Mouse (Mus musculus): ENCODE measurements at regions not wholly inside any gene's neighbourhood (a gene's known extent, or its start where the extent isn't known, plus 50 kb on each side); places are given as distances from the start of the nearest gene placed in this dataset.

DNA sequence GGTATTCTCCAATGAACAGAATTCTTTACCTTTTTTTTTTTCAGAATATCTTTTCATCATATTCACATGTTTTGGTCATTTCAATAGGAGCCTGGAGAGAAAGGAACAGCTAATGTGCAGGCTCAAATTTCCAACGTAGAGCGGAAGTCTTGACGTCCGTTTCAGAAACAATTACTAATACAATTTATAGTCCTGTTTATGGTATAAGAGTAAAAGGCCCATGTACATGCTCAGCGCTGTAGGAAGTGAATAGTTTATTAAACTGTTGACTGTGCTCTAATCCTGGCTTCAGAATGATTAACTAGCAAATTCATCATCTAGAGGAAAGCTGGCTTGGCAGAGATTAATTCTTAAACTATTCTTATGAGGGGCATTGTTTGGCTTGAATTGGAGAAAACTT is 142.1 kb downstream of the Pik3r1 start:
- no peak for ATAC-seq (ENCODE audit: low FRiP score, low read depth)
- Histone ChIP-seq H3K4me1 (replicated peaks) (no peaks in the 10 kb centered on the region), H3K9me3 (no peaks in the 10 kb centered on the region), H3K27ac (replicated peaks) (no peak overlapping the region), H3K4me2 (no peak overlapping the region), H3K4me3 (no peak overlapping the region), H3K9ac (no peak overlapping the region), H3K27me3 (no peaks in the 10 kb centered on the region), H3K36me3 (no peaks in the 10 kb centered on the region)
- WGBS = 80% methylated on average over 5 of the region's 5 CpGs

DNA sequence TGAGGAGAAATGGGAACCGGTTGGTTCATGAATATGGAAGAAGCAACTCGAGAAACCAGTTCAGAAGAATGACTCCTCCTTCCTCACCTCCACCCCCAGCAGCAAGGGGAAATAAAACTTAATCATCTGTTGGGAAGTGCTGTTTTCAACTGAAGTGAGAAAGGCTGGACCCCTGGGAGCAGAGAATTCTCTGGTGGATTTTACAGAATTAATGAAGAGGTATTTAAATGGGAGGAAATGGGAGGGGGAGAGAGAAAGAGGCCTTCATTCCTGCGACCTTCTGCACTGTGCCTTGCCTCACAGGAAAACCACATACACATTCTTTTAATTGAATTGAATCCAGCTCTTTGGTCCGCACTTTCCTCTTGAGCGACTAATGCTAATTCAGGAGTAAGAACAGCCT is 143.8 kb downstream of the Pik3r1 start:
- 0 out of 2 replicates have a peak, but pooled peaks have one; percentile 27 for ATAC-seq (ENCODE audit: low FRiP score, low read depth)
- Histone ChIP-seq H3K27me3 (no peaks in the 10 kb centered on the region), H3K4me2 (no peak overlapping the region), H3K36me3 (no peaks in the 10 kb centered on the region), H3K4me3 (no peak overlapping the region), H3K9ac (no peak overlapping the region), H3K9me3 (no peaks in the 10 kb centered on the region), H3K4me1 (replicated peaks) (no peaks in the 10 kb centered on the region), H3K27ac (replicated peaks) (no peak overlapping the region)
- 29% methylated on average over 5 of the region's 5 CpGs for WGBS

DNA sequence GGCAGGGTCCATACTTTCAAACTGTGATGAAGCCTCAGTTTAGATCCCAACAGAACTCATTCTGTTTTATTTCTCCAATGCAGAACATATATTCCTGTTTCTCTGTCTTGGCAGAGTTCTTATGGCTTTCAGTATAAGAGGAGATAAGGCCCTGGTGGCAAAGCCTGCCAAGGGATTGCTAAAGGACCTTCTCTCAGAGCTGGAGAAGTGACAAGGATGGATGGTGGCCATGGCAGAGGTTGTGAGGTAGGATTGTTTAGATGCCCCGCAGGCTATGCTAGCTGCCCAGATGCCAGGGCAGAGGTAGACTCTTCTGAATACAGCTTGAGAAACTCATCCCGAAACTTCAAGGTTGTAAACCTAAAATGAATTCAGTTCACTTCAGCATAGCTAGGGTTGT is 145.4 kb downstream of the Pik3r1 start:
- H3K9ac ChIP-seq = no peak overlapping the region
- no peaks in the 10 kb centered on the region for H3K9me3 ChIP-seq
- no peak overlapping the region for H3K4me3 ChIP-seq
- ATAC-seq (ENCODE audit: low FRiP score, low read depth) = no peak
- WGBS = 92% methylated on average over 2 of the region's 2 CpGs
- no peaks in the 10 kb centered on the region for H3K4me1 ChIP-seq (replicated peaks)
- no peak overlapping the region for H3K4me2 ChIP-seq
- H3K27me3 ChIP-seq = no peaks in the 10 kb centered on the region
- no peaks in the 10 kb centered on the region for H3K36me3 ChIP-seq
- H3K27ac ChIP-seq (replicated peaks) = no peak overlapping the region

DNA sequence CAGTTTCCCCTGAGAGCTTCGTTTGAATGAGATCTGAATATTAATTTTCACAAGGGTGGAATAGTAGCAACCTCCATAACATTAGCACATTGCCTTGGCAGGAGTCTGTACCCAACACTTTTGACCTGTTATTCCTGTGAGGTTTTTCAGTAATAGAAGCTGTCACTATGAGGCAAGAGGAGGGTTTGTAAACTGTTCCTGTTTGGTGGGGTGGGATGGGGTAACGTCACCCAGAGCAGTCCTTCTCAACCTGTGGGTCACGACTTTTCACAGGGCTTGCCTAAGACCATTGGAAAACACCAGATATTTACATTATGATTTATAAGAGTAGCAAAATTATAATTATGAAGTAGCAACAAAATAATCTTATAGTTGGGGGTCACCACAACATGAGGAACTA is 147.4 kb downstream of the Pik3r1 start:
- no peak for ATAC-seq (ENCODE audit: low FRiP score, low read depth)
- 80% methylated on average over 3 of the region's 3 CpGs for WGBS

DNA sequence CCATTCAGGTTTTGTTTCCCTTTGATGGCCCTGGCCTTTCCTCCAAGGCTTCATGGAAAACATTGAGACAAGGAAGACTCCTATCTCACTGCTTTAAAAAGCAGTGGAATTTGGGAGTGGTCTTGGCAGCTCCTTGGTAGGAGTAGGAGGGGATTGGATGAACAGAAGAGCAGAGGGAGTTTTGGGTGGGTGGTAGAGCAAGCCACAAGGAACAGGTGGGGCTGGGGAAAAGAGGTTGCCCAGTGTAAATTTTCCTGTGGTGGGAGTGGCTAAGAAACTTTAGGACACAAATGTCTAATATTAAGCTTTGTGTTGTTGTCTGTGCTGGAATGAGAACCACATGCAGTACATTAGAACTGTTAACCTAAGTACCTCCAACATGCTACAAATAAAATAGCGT is 148.9 kb downstream of the Pik3r1 start:
- no peaks in the 10 kb centered on the region for H3K36me3 ChIP-seq
- H3K4me1 ChIP-seq (replicated peaks) = no peaks in the 10 kb centered on the region
- H3K27me3 ChIP-seq = no peaks in the 10 kb centered on the region
- H3K4me3 ChIP-seq = no peak overlapping the region
- no peak for ATAC-seq (ENCODE audit: low FRiP score, low read depth)
- no peak overlapping the region for H3K4me2 ChIP-seq
- no peak overlapping the region for H3K9ac ChIP-seq
- 94% methylated on average over 1 of the region's 1 CpGs for WGBS
- no peak overlapping the region for H3K27ac ChIP-seq (replicated peaks)
- no peaks in the 10 kb centered on the region for H3K9me3 ChIP-seq

More for the DNA sequence above, 147.4 kb downstream of the Pik3r1 start:
- no peak overlapping the region for H3K4me3 ChIP-seq
- H3K9me3 ChIP-seq = no peaks in the 10 kb centered on the region
- no peaks in the 10 kb centered on the region for H3K4me1 ChIP-seq (replicated peaks)
- H3K4me2 ChIP-seq = no peak overlapping the region
- no peak overlapping the region for H3K9ac ChIP-seq
- no peaks in the 10 kb centered on the region for H3K27me3 ChIP-seq
- no peak overlapping the region for H3K27ac ChIP-seq (replicated peaks)
- no peaks in the 10 kb centered on the region for H3K36me3 ChIP-seq

DNA sequence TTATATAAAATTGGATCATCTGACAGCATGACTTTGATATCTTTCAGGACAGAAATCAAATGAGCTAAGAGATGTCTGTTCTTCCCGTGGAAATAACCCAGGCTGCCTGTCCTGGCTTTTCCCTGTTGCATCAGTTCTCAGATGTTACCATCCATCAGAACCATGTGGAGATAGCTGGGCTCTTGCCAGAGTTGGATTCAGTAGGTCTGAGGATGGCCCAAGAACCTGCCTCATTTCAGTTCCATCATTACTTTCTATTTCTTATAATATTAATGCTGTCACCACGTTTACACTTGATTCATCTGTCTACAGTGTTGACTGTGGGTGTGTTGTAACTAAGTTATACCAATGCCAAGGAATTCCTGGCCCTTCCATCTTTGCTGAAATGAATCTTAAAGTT is 155.2 kb downstream of the Pik3r1 start:
- Histone ChIP-seq H3K9ac (no peak overlapping the region), H3K9me3 (no peaks in the 10 kb centered on the region), H3K4me2 (no peak overlapping the region), H3K27ac (replicated peaks) (no peak overlapping the region), H3K36me3 (no peaks in the 10 kb centered on the region), H3K4me3 (no peak overlapping the region), H3K4me1 (replicated peaks) (no peaks in the 10 kb centered on the region), H3K27me3 (no peaks in the 10 kb centered on the region)
- ATAC-seq (ENCODE audit: low FRiP score, low read depth) = no peak
- WGBS = 78% methylated on average over 2 of the region's 2 CpGs

DNA sequence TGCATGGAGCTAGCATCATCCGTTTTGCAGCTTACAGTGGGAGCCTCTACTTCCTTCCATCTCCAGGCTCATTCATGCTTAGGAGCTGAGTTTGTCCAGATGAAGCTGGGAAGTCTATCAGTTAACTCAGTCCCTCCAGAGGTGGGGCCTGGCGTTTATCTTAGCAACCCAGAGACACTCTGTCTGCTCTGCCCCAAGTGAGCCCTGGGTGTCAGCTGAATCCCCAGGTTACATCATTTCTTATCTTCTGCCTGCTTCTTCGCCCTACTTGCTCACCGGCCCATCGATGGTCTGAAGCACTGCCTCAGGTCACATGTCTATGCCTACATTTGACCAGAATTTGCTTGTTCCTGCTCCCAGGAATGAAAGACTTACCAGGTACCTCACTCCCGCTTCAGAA is 156.3 kb downstream of the Pik3r1 start:
- no peak overlapping the region for H3K4me2 ChIP-seq
- ATAC-seq (ENCODE audit: low FRiP score, low read depth) = no peak
- H3K4me3 ChIP-seq = no peak overlapping the region
- 95% methylated on average over 6 of the region's 6 CpGs for WGBS
- no peaks in the 10 kb centered on the region for H3K4me1 ChIP-seq (replicated peaks)
- H3K9ac ChIP-seq = no peak overlapping the region
- no peak overlapping the region for H3K27ac ChIP-seq (replicated peaks)
- H3K9me3 ChIP-seq = no peaks in the 10 kb centered on the region
- H3K36me3 ChIP-seq = no peaks in the 10 kb centered on the region
- no peaks in the 10 kb centered on the region for H3K27me3 ChIP-seq

DNA sequence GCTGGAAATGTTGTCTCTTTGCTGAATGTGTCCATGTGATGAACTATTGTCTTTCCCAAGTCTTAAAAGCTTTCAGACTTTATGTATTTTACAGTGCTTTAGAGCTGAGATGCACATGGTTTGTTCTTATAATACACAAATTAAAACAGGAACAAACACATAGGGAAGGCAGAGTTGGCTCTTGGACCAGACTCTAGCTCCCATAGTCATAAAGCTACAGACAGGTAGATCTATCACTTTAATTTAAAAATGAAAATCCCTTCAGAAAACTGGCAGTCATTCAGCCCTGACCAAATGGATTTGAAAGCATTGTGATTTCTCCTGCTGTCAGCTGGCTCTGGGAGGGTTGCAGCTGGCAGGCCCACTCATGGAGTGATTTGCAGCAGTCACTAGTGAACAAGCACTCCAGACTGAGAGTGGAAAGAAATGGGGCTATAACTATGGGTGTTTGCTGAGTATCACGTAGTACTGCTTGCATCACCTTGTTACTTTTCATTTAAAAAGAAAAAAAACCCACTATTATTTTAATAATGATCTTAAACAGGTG is 161.8 kb downstream of the Pik3r1 start:
- no peaks in the 10 kb centered on the region for H3K36me3 ChIP-seq
- H3K9me3 ChIP-seq = no peaks in the 10 kb centered on the region
- H3K27me3 ChIP-seq = no peaks in the 10 kb centered on the region
- no peak for ATAC-seq (ENCODE audit: low FRiP score, low read depth)
- WGBS = 57% methylated on average over 1 of the region's 1 CpGs
- H3K27ac ChIP-seq (replicated peaks) = no peak overlapping the region
- H3K4me1 ChIP-seq (replicated peaks) = peaks cover 5% of the 10 kb centered on the region; the same call in 1 of the 2 replicates
- no peak overlapping the region for H3K9ac ChIP-seq
- no peak overlapping the region for H3K4me2 ChIP-seq
- no peak overlapping the region for H3K4me3 ChIP-seq

DNA sequence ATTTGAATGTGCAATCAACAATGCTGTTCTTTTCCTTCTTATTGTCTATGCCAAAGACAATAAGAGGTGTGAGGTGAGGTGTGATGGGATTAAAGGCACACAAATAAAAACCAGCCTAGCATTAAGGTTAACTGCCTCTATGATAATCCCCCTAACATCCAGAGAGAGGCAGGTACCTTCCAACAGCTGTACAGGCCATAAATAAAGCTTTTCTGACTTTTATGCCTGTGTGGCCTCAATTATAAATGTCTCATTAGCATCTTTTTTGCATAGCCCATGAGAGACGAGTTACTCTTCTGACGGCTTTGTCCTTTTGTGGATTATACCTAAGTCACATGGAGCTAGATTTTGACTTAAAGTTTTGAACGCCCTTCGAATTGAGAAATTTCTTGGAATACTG is 162.3 kb downstream of the Pik3r1 start:
- Histone ChIP-seq H3K4me1 (replicated peaks) (peaks cover 5% of the 10 kb centered on the region; the same call in 1 of the 2 replicates), H3K4me3 (no peak overlapping the region), H3K4me2 (no peak overlapping the region), H3K27me3 (no peaks in the 10 kb centered on the region), H3K36me3 (no peaks in the 10 kb centered on the region), H3K9me3 (no peaks in the 10 kb centered on the region), H3K9ac (no peak overlapping the region), H3K27ac (replicated peaks) (no peak overlapping the region)
- 72% methylated on average over 4 of the region's 4 CpGs for WGBS
- no peak for ATAC-seq (ENCODE audit: low FRiP score, low read depth)

DNA sequence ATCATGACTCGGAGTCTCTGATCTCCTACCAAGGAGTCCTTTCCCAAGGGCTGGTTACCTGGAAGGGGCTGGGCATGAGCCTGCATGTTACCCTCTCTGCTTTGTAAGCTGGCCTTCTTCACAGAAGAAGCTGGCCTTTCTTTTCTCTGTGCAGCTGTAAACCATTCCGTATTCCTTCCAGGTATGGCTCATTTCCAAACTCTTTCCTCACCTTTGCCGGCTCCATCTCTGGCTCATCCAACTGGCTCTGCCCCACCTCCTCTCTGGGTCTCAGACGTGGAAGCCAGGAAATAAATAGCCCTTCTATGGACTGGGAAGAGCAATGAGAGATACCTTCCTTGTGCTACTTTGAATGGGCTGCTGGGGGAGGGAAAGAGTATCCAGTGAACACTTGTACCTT is 163.0 kb downstream of the Pik3r1 start:
- H3K4me2 ChIP-seq = no peak overlapping the region
- H3K9me3 ChIP-seq = no peaks in the 10 kb centered on the region
- 74% methylated on average over 4 of the region's 4 CpGs for WGBS
- H3K36me3 ChIP-seq = no peaks in the 10 kb centered on the region
- ATAC-seq (ENCODE audit: low FRiP score, low read depth) = no peak
- no peak overlapping the region for H3K9ac ChIP-seq
- no peak overlapping the region for H3K4me3 ChIP-seq
- H3K27me3 ChIP-seq = no peaks in the 10 kb centered on the region
- H3K27ac ChIP-seq (replicated peaks) = no peak overlapping the region
- H3K4me1 ChIP-seq (replicated peaks) = peaks cover 5% of the 10 kb centered on the region; the same call in 1 of the 2 replicates

DNA sequence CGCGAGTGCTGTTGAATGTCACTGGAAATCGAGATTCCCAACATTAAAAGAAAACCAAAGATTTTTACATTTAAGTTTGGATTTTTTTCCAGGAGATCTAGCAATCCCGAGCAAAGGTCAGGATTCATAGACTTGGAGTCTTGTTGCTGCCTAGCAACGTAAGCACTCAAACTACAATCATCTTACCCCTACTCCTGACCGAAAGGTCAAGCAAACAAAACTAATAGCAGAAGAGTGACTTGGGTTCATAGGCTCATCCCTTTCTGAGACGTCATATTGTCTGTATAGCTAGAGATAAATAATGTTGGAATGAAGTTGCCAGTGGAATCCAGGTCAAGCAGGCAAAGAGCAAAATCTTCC is 169.9 kb downstream of the Pik3r1 start:
- H3K9ac ChIP-seq = no peak overlapping the region
- no peaks in the 10 kb centered on the region for H3K4me1 ChIP-seq (replicated peaks)
- H3K4me3 ChIP-seq = no peak overlapping the region
- 82% methylated on average over 7 of the region's 7 CpGs for WGBS
- H3K9me3 ChIP-seq = no peaks in the 10 kb centered on the region
- no peaks in the 10 kb centered on the region for H3K27me3 ChIP-seq
- no peak for ATAC-seq (ENCODE audit: low FRiP score, low read depth)
- H3K27ac ChIP-seq (replicated peaks) = no peak overlapping the region
- no peak overlapping the region for H3K4me2 ChIP-seq
- no peaks in the 10 kb centered on the region for H3K36me3 ChIP-seq

DNA sequence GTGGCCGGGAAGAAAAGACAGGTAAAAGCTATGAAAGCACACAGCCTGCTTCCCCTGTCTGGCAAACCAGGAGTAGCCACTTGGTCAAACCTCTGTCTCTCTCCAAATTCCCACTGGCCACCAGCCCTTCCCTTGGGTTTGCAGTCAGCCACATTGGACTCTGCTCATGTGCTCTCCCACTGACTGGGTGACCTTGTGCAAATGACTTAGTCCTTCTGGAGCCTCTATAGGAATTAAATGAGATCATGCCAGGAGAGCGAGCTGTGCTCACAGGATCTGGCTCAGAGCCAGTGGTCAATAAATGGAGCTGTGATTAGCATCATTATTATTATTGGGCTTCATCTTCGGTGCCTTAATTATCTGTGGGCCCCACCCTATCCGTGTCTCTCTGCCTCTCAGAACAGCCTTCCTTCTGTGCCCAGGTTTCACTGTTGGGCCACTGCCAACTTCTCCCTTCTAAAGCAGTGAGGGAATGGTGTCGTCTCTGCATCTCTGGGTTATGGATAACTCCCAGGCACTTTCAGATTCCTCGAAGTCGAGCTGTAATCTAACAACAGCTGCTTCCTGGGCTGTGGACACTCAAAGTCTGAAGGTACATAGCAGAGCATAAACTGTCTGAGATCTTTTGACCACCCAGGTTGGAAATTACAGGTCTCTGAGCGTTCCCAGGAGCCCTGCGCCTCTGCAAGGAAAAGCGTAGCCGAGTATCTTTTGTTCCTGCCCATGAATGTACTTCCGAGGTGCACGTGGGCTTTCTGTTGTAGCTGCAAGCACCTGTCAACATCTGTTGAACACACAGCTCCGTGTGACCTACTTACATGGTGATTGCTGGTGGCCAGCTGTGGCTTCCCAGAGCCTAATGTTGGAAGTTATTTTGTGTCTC is 170.5 kb downstream of the Pik3r1 start:
- WGBS = 62% methylated on average over 14 of the region's 14 CpGs
- H3K36me3 ChIP-seq = no peaks in the 10 kb centered on the region
- ATAC-seq (ENCODE audit: low FRiP score, low read depth) = no peak

More for the DNA sequence above, 170.5 kb downstream of the Pik3r1 start:
- Histone ChIP-seq H3K4me1 (replicated peaks) (no peaks in the 10 kb centered on the region), H3K27me3 (no peaks in the 10 kb centered on the region), H3K9ac (no peak overlapping the region), H3K4me2 (no peak overlapping the region), H3K9me3 (no peaks in the 10 kb centered on the region), H3K27ac (replicated peaks) (no peak overlapping the region), H3K4me3 (no peak overlapping the region)
